Mouse (Mus musculus) hindbrain, embryonic 12.5 days (tissue): ENCODE data around the gene Cort. TPM values are rescaled to one million over a fixed set of nuclear protein-coding genes. Genes with fewer than 3 reads are reported as not detected.

ENCODE experiments used
- ATAC-seq: fragments of 200-750 bp; cut with Nextera tagmentation; 2 replicates; pipeline ENCODE4 v1.8.0; 2017; ENCODE audit warnings: moderate TSS enrichment; ENCODE audit not compliant: low FRiP score
- H3K27ac ChIP-seq: fragments of 300-500 bp; sonication (generic); 2 replicates; pipeline ENCODE4 v1.5.1; 2016; ENCODE audit warnings: mild to moderate bottlenecking
- H3K27me3 ChIP-seq: fragments of 300-500 bp; sonication (generic); 2 replicates; pipeline ENCODE4 v1.6.1; 2016; ENCODE audit warnings: mild to moderate bottlenecking
- H3K36me3 ChIP-seq: fragments of 300-500 bp; sonication (generic); 2 replicates; pipeline ENCODE4 v1.6.1; 2016; ENCODE audit warnings: mild to moderate bottlenecking
- H3K4me1 ChIP-seq: fragments of 300-500 bp; sonication (generic); 2 replicates; pipeline ENCODE4 v1.6.1; 2016
- H3K4me2 ChIP-seq: fragments of 300-500 bp; sonication (generic); replicated peaks from 2 replicates; pipeline ENCODE4 v1.6.1; 2016; ENCODE audit warnings: mild to moderate bottlenecking
- H3K4me3 ChIP-seq: fragments of 300-500 bp; sonication (generic); 2 replicates; pipeline ENCODE4 v1.5.1; 2016; ENCODE audit warnings: mild to moderate bottlenecking
- H3K9ac ChIP-seq: fragments of 300-500 bp; sonication (generic); 2 replicates; pipeline ENCODE4 v1.6.1; 2016; ENCODE audit warnings: mild to moderate bottlenecking, moderate library complexity
- H3K9me3 ChIP-seq: fragments of 300-500 bp; sonication (generic); replicated peaks from 2 replicates; pipeline ENCODE4 v1.6.1; 2016; ENCODE audit warnings: mild to moderate bottlenecking
- WGBS: fragments of 180-500 bp; shearing (Covaris S2); methylation state at CpG from one replicate; pipeline ENCODE4 v1.1.7; 2016; 5-methylcytosine and 5-hydroxymethylcytosine counted together
- polyA plus RNA-seq: library from polyadenylated mRNA; unstranded; fragments of >200 nt; fragmentation: Nextera tagmentation; extraction: Ambion mirVana; gene quantifications from 2 replicates; pipeline ENCODE4 v1.2.1, GENCODE M21; 2016

The Cort gene
- polyA plus RNA-seq, 1 experiment from 2014 or later = 0.34 TPM

DNA sequence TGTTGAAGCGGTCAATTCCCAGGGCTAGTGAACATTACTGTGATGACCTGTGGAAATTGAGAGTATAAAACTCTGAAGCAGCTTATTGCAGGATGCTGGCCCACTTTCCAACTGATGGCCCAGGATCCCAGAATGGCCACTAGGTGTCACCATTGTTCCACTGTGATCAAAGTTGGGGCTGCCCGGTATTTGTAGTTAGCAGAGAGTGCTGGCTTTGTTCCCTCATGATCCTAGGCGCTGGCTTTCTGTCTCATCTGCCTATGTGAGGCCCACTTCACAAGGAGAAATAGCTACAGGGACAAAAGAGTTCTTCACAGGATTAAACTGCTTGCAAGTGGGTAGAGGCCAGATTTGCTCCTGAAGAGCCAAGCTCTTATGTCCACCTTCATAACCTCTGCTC is 17.9 kb upstream of the Cort start:
- Histone ChIP-seq H3K9ac (no peak overlapping the region), H3K27me3 (no peaks in the 10 kb centered on the region), H3K4me2 (no peak overlapping the region), H3K27ac (no peak overlapping the region), H3K9me3 (no peaks in the 10 kb centered on the region), H3K36me3 (peaks cover 5% of the 10 kb centered on the region), H3K4me3 (no peak overlapping the region), H3K4me1 (0 out of 2 replicates have a peak, but pooled peaks cover 3% of the 10 kb centered on the region)
- 5% methylated on average over 3 of the region's 3 CpGs for WGBS
- peak; percentile 82 for ATAC-seq

DNA sequence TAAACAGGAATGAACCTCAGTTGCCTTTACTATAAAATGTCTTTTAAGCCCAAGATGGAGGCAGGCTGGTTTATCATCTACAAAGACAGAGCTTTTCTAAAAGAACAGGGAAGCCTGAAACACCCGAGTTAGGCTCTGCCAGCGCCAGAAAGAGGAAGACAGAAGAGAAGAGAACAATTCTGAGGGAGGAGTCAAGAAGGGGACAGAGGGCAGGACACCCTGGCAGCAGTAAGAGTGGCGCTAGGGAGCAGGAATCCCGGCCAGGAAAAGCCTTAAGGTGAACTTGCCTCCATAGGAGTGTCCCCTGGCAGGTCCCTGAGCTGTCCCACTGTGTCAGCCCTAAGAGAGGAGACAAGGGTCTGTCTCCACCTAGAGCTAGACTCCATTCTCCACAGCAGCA is 17.0 kb upstream of the Cort start:
- 24% methylated on average over 4 of the region's 4 CpGs for WGBS
- H3K4me1 ChIP-seq = 0 out of 2 replicates have a peak, but pooled peaks cover 3% of the 10 kb centered on the region
- no peak overlapping the region for H3K4me3 ChIP-seq
- H3K27me3 ChIP-seq = no peaks in the 10 kb centered on the region
- H3K9ac ChIP-seq = no peak overlapping the region
- ATAC-seq = no peak
- no peak overlapping the region for H3K27ac ChIP-seq
- H3K9me3 ChIP-seq = no peaks in the 10 kb centered on the region
- no peak overlapping the region for H3K4me2 ChIP-seq
- no peaks in the 10 kb centered on the region for H3K36me3 ChIP-seq

DNA sequence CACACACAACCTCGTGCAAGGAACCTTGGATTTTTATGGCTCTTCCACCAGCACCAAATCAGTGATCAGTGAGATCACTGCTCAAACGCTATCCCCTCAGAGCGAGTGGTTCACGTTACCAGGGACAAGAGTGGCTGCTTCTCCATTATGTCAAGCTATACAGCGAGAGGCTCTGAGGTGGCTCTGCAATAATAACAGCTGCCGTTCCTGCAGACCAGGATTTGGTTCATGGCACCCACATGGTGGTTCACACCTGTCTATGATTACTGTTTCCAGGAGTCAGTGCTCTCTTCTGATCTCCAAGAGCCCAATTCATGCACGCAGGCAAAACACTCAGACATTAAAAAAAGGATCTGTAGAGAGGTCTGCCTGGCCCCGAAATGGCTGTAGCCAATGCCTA is 12.0 kb upstream of the Cort start:
- WGBS = 80% methylated on average over 8 of the region's 8 CpGs
- H3K36me3 ChIP-seq = no peaks in the 10 kb centered on the region
- no peaks in the 10 kb centered on the region for H3K9me3 ChIP-seq
- H3K4me2 ChIP-seq = no peak overlapping the region
- no peak overlapping the region for H3K27ac ChIP-seq
- H3K9ac ChIP-seq = no peak overlapping the region
- ATAC-seq = no peak
- H3K4me3 ChIP-seq = no peak overlapping the region
- peaks cover 9% of the 10 kb centered on the region for H3K4me1 ChIP-seq
- H3K27me3 ChIP-seq = no peaks in the 10 kb centered on the region

DNA sequence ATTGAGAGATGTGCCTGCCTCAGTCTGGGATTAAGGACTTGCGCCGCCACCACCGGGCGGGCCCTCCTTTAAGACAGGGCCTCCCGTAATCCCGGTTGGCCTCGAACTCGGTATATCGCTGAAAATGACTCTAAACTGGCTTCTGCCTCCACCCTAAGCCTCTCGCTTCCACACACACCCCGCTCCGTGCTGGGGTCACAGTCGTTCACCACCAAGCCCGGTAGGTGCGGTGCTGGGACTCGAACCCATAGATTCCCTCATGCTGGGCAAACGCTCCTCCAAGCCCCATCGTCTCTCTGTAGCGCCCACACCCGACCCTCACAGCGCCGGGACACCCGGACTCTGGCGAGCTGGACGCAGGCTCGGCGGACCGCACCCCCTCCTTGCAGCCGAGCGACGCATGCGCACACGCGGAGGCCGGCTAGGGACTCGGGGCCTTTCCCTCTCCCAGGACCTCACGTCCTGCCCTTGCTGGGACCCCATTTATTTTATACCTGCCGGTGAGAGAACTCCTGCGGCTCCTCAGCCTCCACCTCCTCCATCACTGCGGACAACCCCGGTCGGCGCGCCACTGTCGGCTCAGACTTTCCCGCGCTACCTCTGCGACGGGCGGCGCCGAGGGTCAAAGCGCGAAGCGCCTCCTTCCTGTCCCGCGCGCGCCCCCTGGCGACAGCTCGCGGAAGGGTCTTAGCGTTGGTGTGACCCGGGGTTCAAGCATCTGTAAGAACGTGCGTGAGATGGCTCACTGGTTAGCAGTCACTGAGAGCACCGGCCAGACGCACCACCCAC is 10.6 kb upstream of the Cort start, which contains the start of gene Cenps:
Cenps (minus strand) TSS at position 648 of the 789 bp plus-strand sequence.
- ATAC-seq = peak; percentile 90

DNA sequence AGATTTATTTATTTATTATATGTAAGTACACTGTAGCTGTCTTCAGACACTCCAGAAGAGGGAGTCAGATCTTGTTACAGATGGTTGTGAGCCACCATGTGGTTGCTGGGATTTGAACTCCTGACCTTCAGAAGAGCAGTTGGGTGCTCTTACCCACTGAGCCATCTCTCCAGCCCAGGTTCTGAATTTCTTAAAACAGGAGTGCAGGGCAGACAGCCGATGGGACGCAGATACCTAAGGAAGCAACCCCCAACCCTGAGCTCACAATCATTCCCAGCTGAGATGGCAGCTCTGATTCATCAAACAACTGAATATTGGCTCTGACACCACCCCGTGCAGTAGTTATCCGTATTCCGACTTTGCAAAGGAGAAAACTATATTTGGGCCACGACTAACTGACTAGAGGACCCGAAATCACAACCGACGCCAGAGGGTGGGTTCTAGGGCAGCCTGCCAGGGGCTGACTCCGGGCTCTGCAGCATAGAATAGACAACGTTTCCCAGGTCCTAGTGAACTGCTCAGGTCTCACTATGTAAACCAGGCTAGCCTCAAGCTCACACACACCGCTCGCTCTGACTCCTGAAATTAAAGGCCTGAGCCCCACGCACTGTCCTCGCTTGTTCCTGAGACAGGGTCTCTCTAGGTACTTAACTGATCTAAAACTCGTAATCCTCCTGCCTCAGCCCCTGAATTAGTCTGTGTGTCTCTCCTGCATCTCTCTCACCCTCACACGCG is 9.7 kb upstream of the Cort start:
- no peak for ATAC-seq
- WGBS = 65% methylated on average over 18 of the region's 18 CpGs
- peak overlapping the region; percentile 70; the same call in 1 of the 2 replicates for H3K9ac ChIP-seq
- peaks cover 8% of the 10 kb centered on the region; the same call in 1 of the 2 replicates for H3K36me3 ChIP-seq
- peaks cover 9% of the 10 kb centered on the region for H3K4me1 ChIP-seq
- no peaks in the 10 kb centered on the region for H3K27me3 ChIP-seq
- H3K9me3 ChIP-seq = no peaks in the 10 kb centered on the region
- H3K4me3 ChIP-seq = peak overlapping the region; percentile 62
- H3K4me2 ChIP-seq = peak overlapping the region; percentile 61
- peak overlapping the region; percentile 85; the same call in 1 of the 2 replicates for H3K27ac ChIP-seq

More for the DNA sequence above, 10.6 kb upstream of the Cort start, which contains the start of gene Cenps:
- no peaks in the 10 kb centered on the region for H3K9me3 ChIP-seq
- H3K4me2 ChIP-seq = peak within 1 kb of the TSS; percentile 61
- H3K4me1 ChIP-seq = peaks cover 9% of the 10 kb centered on the region
- peak within 1 kb of the TSS; percentile 85 for H3K27ac ChIP-seq
- peak within 1 kb of the TSS; percentile 62 for H3K4me3 ChIP-seq
- 1% methylated on average over 68 of the region's 68 CpGs for WGBS
- H3K36me3 ChIP-seq = peaks cover 1% of the 10 kb centered on the region; the same call in 1 of the 2 replicates
- no peaks in the 10 kb centered on the region for H3K27me3 ChIP-seq
- H3K9ac ChIP-seq = peak within 1 kb of the TSS; percentile 70

DNA sequence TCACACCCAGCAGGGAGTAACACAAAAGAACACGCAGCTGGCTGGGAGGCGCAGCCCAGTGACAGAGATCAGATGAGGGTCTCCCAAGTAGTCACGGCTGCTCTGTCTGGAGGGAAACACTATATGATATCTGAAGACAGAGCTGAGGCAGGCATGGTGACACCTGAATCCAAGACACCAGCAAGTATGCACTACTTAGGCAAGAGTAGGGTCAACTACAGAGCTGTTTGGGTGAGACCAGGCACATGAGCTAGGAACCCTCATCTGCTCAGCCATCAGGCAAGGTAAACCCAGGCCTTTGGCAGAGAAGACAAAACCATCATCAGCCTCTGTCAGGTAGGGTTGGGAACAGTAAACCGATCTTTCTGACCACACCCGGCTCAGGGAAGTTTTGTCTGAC is 6.8 kb upstream of the Cort start:
- Histone ChIP-seq H3K36me3 (peaks cover 24% of the 10 kb centered on the region), H3K27ac (no peak overlapping the region), H3K9me3 (no peaks in the 10 kb centered on the region), H3K9ac (no peak overlapping the region), H3K4me1 (peaks cover 9% of the 10 kb centered on the region), H3K4me3 (no peak overlapping the region), H3K4me2 (no peak overlapping the region), H3K27me3 (no peaks in the 10 kb centered on the region)
- ATAC-seq = no peak
- 78% methylated on average over 5 of the region's 5 CpGs for WGBS

DNA sequence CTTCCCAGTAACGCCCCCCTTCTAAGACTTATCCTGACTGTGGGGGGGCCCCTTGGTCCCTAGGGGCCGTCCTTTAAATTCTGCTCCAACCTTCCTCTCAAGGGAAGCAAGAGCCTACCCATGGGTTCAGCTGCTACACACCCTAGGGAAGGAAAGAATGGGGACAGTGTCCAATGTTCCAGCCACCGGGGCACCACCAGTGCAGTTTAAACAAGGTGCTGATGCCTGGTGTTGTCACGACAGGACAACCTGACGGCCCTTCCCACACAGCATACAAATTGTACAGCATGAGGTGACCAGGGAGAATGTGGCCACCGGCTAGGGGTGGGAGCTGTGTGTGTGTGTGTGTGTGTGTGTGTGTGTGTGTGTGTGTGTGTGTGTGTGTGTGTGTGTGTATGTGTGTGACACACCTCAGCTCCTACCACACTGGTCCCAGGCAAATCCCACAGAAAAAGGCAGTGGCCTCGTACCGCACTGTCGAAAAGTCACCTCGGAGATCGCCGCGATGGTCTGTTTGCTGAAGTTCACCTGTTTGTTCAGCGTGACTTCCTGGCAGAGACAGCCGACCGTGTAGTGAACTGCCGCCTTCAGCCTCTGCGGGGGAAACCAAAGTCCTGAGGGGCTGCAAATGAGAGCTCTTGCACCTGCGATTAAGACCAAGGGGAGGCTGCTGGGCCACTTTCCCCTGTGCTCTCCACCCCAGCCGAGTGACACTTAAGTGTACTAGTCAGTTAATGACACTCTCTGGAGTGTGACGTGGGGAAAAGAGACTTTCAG is 5.4 kb upstream of the Cort start:
- Histone ChIP-seq H3K4me2 (no peak overlapping the region), H3K27me3 (no peaks in the 10 kb centered on the region), H3K4me1 (peaks cover 9% of the 10 kb centered on the region), H3K4me3 (no peak overlapping the region), H3K9me3 (no peaks in the 10 kb centered on the region), H3K36me3 (peaks cover 34% of the 10 kb centered on the region), H3K9ac (no peak overlapping the region), H3K27ac (no peak overlapping the region)
- no peak for ATAC-seq
- 80% methylated on average over 21 of the region's 21 CpGs for WGBS

DNA sequence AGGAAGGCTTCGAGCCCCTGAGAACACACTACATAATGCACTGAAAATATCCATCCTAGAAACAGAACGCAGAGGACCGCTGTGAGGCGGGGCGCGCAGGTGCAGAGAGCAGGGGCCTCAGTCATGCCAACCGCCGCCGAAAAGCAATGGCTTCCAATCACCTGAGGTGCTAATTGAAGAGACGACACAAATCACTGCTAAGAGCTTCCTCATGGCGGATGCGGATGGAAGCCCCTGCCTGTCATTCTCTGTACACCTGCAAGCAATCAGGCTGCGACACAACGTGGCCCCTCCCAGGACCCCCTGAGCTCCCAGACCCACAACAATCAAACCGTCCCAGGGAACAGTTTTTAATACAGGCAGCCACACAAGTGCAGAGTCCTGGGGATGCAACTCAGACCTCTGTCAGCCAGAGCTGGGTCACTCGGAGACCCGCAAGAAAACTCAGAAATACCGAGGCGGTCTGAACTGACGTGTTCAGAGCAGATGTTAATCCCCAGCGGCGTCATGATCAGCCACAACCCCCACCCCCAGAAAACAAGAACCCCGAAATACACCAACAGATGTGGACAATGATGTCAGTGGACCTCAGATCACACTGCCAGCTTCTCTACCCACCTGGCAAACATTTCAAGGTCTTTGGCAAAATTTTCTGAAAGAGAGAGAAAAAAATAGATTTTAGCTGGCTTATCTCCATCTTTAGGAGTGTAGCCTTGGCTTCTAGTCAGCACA is 4.6 kb upstream of the Cort start:
- H3K4me1 ChIP-seq = peaks cover 1% of the 10 kb centered on the region; the same call in 1 of the 2 replicates
- WGBS = 87% methylated on average over 23 of the region's 23 CpGs
- no peak overlapping the region for H3K9ac ChIP-seq
- H3K36me3 ChIP-seq = peaks cover 34% of the 10 kb centered on the region
- H3K27me3 ChIP-seq = no peaks in the 10 kb centered on the region
- H3K9me3 ChIP-seq = no peaks in the 10 kb centered on the region
- no peak overlapping the region for H3K4me2 ChIP-seq
- no peak overlapping the region for H3K27ac ChIP-seq
- H3K4me3 ChIP-seq = no peak overlapping the region
- no peak for ATAC-seq

DNA sequence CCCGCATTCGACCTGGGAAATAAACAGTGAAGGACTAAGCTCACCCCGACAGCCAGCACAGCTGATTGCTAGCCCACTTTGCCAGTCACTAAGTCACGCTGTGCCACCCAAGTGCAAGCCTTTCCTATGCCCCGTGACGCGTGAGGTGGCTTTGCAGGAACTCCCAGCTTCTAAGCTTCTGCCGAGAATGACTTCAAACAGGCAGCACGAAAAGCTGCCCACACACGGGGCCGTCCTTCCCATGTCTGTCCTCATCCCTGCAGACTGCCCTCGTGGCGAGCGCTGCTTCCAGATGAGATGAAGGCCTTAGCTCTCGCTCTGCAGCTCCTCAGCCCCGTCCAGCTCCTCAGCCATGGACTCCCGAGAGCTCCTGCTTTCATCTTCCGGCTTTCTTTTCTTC is 1.9 kb upstream of the Cort start:
- no peak for ATAC-seq
- H3K27me3 ChIP-seq = no peaks in the 10 kb centered on the region
- no peak overlapping the region for H3K9ac ChIP-seq
- 79% methylated on average over 18 of the region's 18 CpGs for WGBS
- H3K4me3 ChIP-seq = no peak overlapping the region
- no peaks in the 10 kb centered on the region for H3K4me1 ChIP-seq
- peaks cover 34% of the 10 kb centered on the region for H3K36me3 ChIP-seq
- H3K27ac ChIP-seq = no peak overlapping the region
- no peak overlapping the region for H3K4me2 ChIP-seq
- H3K9me3 ChIP-seq = no peaks in the 10 kb centered on the region

DNA sequence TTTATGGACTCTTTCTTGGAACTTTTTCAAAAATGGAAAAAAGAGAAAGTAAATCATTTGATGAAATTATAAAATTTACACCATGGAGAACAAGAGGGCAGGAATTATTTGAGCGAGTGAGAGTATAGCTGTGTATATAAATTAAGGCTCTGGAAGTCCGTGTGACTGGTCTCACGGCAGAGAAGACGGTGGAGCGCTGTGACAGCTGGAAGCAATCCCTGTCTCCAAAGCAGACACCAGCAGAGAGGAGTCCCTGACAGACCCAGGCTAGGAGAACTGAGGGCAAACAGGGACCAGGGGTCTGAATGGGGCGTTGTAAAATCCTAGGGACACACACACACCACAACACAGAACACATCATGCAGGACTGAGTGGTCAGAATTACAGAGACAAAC is 451 bp downstream of the Cort start:
- H3K4me2 ChIP-seq = no peak overlapping the region
- no peaks in the 10 kb centered on the region for H3K27me3 ChIP-seq
- ATAC-seq = no peak
- no peak overlapping the region for H3K27ac ChIP-seq
- no peaks in the 10 kb centered on the region for H3K4me1 ChIP-seq
- H3K9ac ChIP-seq = no peak overlapping the region
- no peak overlapping the region for H3K4me3 ChIP-seq
- 78% methylated on average over 6 of the region's 6 CpGs for WGBS
- H3K36me3 ChIP-seq = peaks cover 34% of the 10 kb centered on the region
- no peaks in the 10 kb centered on the region for H3K9me3 ChIP-seq

DNA sequence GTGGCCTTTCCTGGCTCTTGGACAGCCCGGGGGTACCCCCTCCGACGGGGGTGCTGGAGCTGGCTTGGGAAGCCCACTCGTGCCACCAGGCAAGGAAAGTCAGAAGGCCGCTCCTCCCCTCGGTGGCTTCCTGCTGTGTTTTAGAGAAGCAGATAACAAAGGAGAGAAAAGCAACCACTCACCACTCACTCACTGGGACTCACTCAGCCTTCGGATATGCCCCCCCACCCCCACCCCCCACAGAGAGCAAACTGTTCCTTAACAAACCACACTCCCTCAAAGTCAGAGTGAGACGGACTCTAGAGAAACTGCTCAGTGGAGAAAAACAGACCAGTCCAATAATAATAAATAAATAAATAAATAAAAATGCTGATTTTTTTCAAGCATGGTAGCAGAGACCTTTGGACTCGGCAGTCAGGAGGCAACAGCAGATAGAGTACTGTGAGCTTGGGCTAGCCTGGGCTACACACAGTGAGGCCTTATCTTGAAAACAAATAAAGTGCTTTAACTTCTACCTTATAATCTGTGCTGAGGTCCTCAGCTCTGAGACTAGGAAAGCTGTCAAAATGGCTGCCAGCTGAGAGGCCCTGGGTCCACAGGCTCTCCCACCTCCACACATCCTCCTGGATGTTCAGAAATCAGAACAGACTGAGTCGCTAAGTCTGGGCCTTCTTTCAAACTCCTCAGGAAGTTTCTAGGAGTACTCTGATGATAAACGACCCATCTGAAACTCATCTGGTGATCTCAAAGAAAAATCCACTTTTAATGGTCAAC is 1.0 kb downstream of the Cort start:
- H3K9me3 ChIP-seq = no peaks in the 10 kb centered on the region

More for the DNA sequence above, 1.0 kb downstream of the Cort start:
- Histone ChIP-seq H3K4me3 (no peak overlapping the region), H3K27me3 (no peaks in the 10 kb centered on the region), H3K36me3 (peaks cover 32% of the 10 kb centered on the region), H3K27ac (no peak overlapping the region), H3K4me2 (no peak overlapping the region), H3K4me1 (no peaks in the 10 kb centered on the region), H3K9ac (no peak overlapping the region)
- 36% methylated on average over 11 of the region's 11 CpGs for WGBS
- no peak for ATAC-seq
